Mouse (Mus musculus): ENCODE results near the gene Crym. TPM values are rescaled to one million over a fixed set of nuclear protein-coding genes. Genes with fewer than 3 reads are reported as not detected.

The Crym gene
- polyA plus RNA-seq, 1 experiment from 2014 or later = 55.2 TPM

- H3K4me3 ChIP-seq (ENCODE audit: low read depth, low read length) = no peak overlapping the region
- no peaks in the 10 kb centered on the region for H3K27me3 ChIP-seq (replicated peaks; ENCODE audit: control insufficient read depth, insufficient read depth, low read length)
- H3K9ac ChIP-seq (ENCODE audit: low read depth, low read length) = no peak overlapping the region
- H3K9me3 ChIP-seq (ENCODE audit: control insufficient read depth, low read length) = no peaks in the 10 kb centered on the region
- no peak overlapping the region for H3K4me2 ChIP-seq (ENCODE audit: low read depth, low read length)
- ATAC-seq (ENCODE audit: low read depth) (no peak), DNase-seq (ENCODE audit: low spot score) (no peak)
- no peaks in the 10 kb centered on the region for H3K36me3 ChIP-seq (ENCODE audit: control insufficient read depth, insufficient read depth, low read length)
- 69% methylated on average over 11 of the region's 11 CpGs for WGBS
- no peaks in the 10 kb centered on the region; the same call in 1 of the 2 replicates for H3K4me1 ChIP-seq (ENCODE audit: control insufficient read depth, insufficient read depth, low read length)
- H3K27ac ChIP-seq (replicated peaks; ENCODE audit: low read depth, low read length) = no peak overlapping the region
Observed at GRCm38 (mm10) chr7:120174723-120175504, 27.0 kb downstream of the Crym start.

GRCm38 (mm10) chr7:120173603-120174244 lies 28.2 kb downstream of the Crym start, which contains the start of gene Anks4b:
Gene Anks4b, plus strand, starts transcription at chr7:120173858.
- Histone ChIP-seq H3K9ac (ENCODE audit: low read depth, low read length) (no peak within 1 kb of the TSS), H3K36me3 (ENCODE audit: control insufficient read depth, insufficient read depth, low read length) (no peaks in the 10 kb centered on the region), H3K4me1 (ENCODE audit: control insufficient read depth, insufficient read depth, low read length) (no peaks in the 10 kb centered on the region; the same call in 1 of the 2 replicates), H3K27ac (replicated peaks; ENCODE audit: low read depth, low read length) (no peak within 1 kb of the TSS), H3K9me3 (ENCODE audit: control insufficient read depth, low read length) (no peaks in the 10 kb centered on the region), H3K4me2 (ENCODE audit: low read depth, low read length) (no peak within 1 kb of the TSS), H3K4me3 (ENCODE audit: low read depth, low read length) (no peak within 1 kb of the TSS), H3K27me3 (replicated peaks; ENCODE audit: control insufficient read depth, insufficient read depth, low read length) (no peaks in the 10 kb centered on the region)
- WGBS = 84% methylated on average over 10 of the region's 10 CpGs
- ATAC-seq (ENCODE audit: low read depth) (no peak), DNase-seq (ENCODE audit: low spot score) (no peak)

- no peak overlapping the region for H3K9ac ChIP-seq (ENCODE audit: low read depth, low read length)
- H3K27me3 ChIP-seq (replicated peaks; ENCODE audit: control insufficient read depth, insufficient read depth, low read length) = no peaks in the 10 kb centered on the region
- H3K4me2 ChIP-seq (ENCODE audit: low read depth, low read length) = no peak overlapping the region
- no peaks in the 10 kb centered on the region for H3K4me1 ChIP-seq (ENCODE audit: control insufficient read depth, insufficient read depth, low read length)
- no peaks in the 10 kb centered on the region for H3K36me3 ChIP-seq (ENCODE audit: control insufficient read depth, insufficient read depth, low read length)
- H3K9me3 ChIP-seq (ENCODE audit: control insufficient read depth, low read length) = no peaks in the 10 kb centered on the region
- ATAC-seq (ENCODE audit: low read depth) = no peak
- no peak overlapping the region for H3K4me3 ChIP-seq (ENCODE audit: low read depth, low read length)
- WGBS = 100% methylated on average over 1 of the region's 1 CpGs
- no peak overlapping the region for H3K27ac ChIP-seq (replicated peaks; ENCODE audit: low read depth, low read length)
- DNase-seq (ENCODE audit: low spot score) = no peak
Observed at GRCm38 (mm10) chr7:120172188-120172700, 29.7 kb downstream of the Crym start.

- Histone ChIP-seq H3K9me3 (ENCODE audit: control insufficient read depth, low read length) (no peaks in the 10 kb centered on the region), H3K4me2 (ENCODE audit: low read depth, low read length) (no peak overlapping the region), H3K27ac (replicated peaks; ENCODE audit: low read depth, low read length) (no peak overlapping the region), H3K27me3 (replicated peaks; ENCODE audit: control insufficient read depth, insufficient read depth, low read length) (no peaks in the 10 kb centered on the region), H3K36me3 (ENCODE audit: control insufficient read depth, insufficient read depth, low read length) (no peaks in the 10 kb centered on the region), H3K4me3 (ENCODE audit: low read depth, low read length) (no peak overlapping the region), H3K4me1 (ENCODE audit: control insufficient read depth, insufficient read depth, low read length) (no peaks in the 10 kb centered on the region), H3K9ac (ENCODE audit: low read depth, low read length) (no peak overlapping the region)
- 83% methylated on average over 11 of the region's 11 CpGs for WGBS
- DNase-seq (ENCODE audit: low spot score) = peak; percentile 20
- ATAC-seq (ENCODE audit: low read depth) = no peak; the same call in 1 of the 2 replicates
Observed at GRCm38 (mm10) chr7:120163581-120164251, 38.2 kb downstream of the Crym start.

- H3K9ac ChIP-seq (ENCODE audit: low read depth, low read length) = no peak overlapping the region
- no peaks in the 10 kb centered on the region for H3K27me3 ChIP-seq (replicated peaks; ENCODE audit: control insufficient read depth, insufficient read depth, low read length)
- H3K9me3 ChIP-seq (ENCODE audit: control insufficient read depth, low read length) = no peaks in the 10 kb centered on the region
- H3K4me3 ChIP-seq (ENCODE audit: low read depth, low read length) = no peak overlapping the region
- ATAC-seq (ENCODE audit: low read depth) (peak; percentile 50; the same call in 1 of the 2 replicates), DNase-seq (ENCODE audit: low spot score) (no peak)
- no peaks in the 10 kb centered on the region for H3K36me3 ChIP-seq (ENCODE audit: control insufficient read depth, insufficient read depth, low read length)
- WGBS = 23% methylated on average over 4 of the region's 4 CpGs
- H3K4me2 ChIP-seq (ENCODE audit: low read depth, low read length) = no peak overlapping the region
- H3K4me1 ChIP-seq (ENCODE audit: control insufficient read depth, insufficient read depth, low read length) = peaks cover 16% of the 10 kb centered on the region; the same call in 1 of the 2 replicates
- no peak overlapping the region for H3K27ac ChIP-seq (replicated peaks; ENCODE audit: low read depth, low read length)
Observed at GRCm38 (mm10) chr7:120158121-120158613, 43.7 kb downstream of the Crym start.

GRCm38 (mm10) chr7:120157575-120158061 lies 44.3 kb downstream of the Crym start:
- H3K36me3 ChIP-seq (ENCODE audit: control insufficient read depth, insufficient read depth, low read length) = no peaks in the 10 kb centered on the region
- peak; percentile 23 for DNase-seq (ENCODE audit: low spot score)
- no peaks in the 10 kb centered on the region for H3K9me3 ChIP-seq (ENCODE audit: control insufficient read depth, low read length)
- no peak overlapping the region for H3K4me3 ChIP-seq (ENCODE audit: low read depth, low read length)
- no peak overlapping the region for H3K9ac ChIP-seq (ENCODE audit: low read depth, low read length)
- H3K27me3 ChIP-seq (replicated peaks; ENCODE audit: control insufficient read depth, insufficient read depth, low read length) = no peaks in the 10 kb centered on the region
- H3K4me1 ChIP-seq (ENCODE audit: control insufficient read depth, insufficient read depth, low read length) = peaks cover 16% of the 10 kb centered on the region; the same call in 1 of the 2 replicates
- WGBS = 34% methylated on average over 5 of the region's 5 CpGs
- ATAC-seq (ENCODE audit: low read depth) = no peak; the same call in 1 of the 2 replicates
- H3K27ac ChIP-seq (replicated peaks; ENCODE audit: low read depth, low read length) = no peak overlapping the region
- no peak overlapping the region for H3K4me2 ChIP-seq (ENCODE audit: low read depth, low read length)

GRCm38 (mm10) chr7:120156841-120157409 lies 45.0 kb downstream of the Crym start:
- no peaks in the 10 kb centered on the region for H3K36me3 ChIP-seq (ENCODE audit: control insufficient read depth, insufficient read depth, low read length)
- no peak overlapping the region for H3K9ac ChIP-seq (ENCODE audit: low read depth, low read length)
- H3K4me1 ChIP-seq (ENCODE audit: control insufficient read depth, insufficient read depth, low read length) = peaks cover 16% of the 10 kb centered on the region; the same call in 1 of the 2 replicates
- H3K4me3 ChIP-seq (ENCODE audit: low read depth, low read length) = no peak overlapping the region
- 14% methylated on average over 2 of the region's 2 CpGs for WGBS
- no peaks in the 10 kb centered on the region for H3K27me3 ChIP-seq (replicated peaks; ENCODE audit: control insufficient read depth, insufficient read depth, low read length)
- no peak overlapping the region for H3K4me2 ChIP-seq (ENCODE audit: low read depth, low read length)
- no peak for ATAC-seq (ENCODE audit: low read depth)
- DNase-seq (ENCODE audit: low spot score) = peak; percentile 19
- no peak overlapping the region for H3K27ac ChIP-seq (replicated peaks; ENCODE audit: low read depth, low read length)
- no peaks in the 10 kb centered on the region for H3K9me3 ChIP-seq (ENCODE audit: control insufficient read depth, low read length)

- H3K9me3 ChIP-seq (ENCODE audit: control insufficient read depth, low read length) = no peaks in the 10 kb centered on the region
Observed at GRCm38 (mm10) chr7:120150898-120151297, 51.0 kb downstream of the Crym start.

More at GRCm38 (mm10) chr7:120150898-120151297, 51.0 kb downstream of the Crym start:
- H3K9ac ChIP-seq (ENCODE audit: low read depth, low read length) = no peak overlapping the region
- WGBS = 76% methylated on average over 2 of the region's 2 CpGs
- H3K27ac ChIP-seq (replicated peaks; ENCODE audit: low read depth, low read length) = no peak overlapping the region
- H3K4me3 ChIP-seq (ENCODE audit: low read depth, low read length) = no peak overlapping the region
- no peak for DNase-seq (ENCODE audit: low spot score)
- H3K27me3 ChIP-seq (replicated peaks; ENCODE audit: control insufficient read depth, insufficient read depth, low read length) = no peaks in the 10 kb centered on the region
- no peak for ATAC-seq (ENCODE audit: low read depth)
- H3K36me3 ChIP-seq (ENCODE audit: control insufficient read depth, insufficient read depth, low read length) = no peaks in the 10 kb centered on the region
- no peak overlapping the region for H3K4me2 ChIP-seq (ENCODE audit: low read depth, low read length)
- no peaks in the 10 kb centered on the region for H3K4me1 ChIP-seq (ENCODE audit: control insufficient read depth, insufficient read depth, low read length)

All from embryonic facial prominence, embryonic 14.5 days (tissue).